Mouse (Mus musculus): ENCODE measurements around the gene Wbp1. TPM values are rescaled to one million over a fixed set of nuclear protein-coding genes. Genes with fewer than 3 reads are reported as not detected.

The Wbp1 gene
- polyA plus RNA-seq, 1 experiment from 2014 or later = 57.4 TPM

GRCm38 (mm10) chr6:83145805-83146204 is 24.4 kb upstream of the Wbp1 start:
- TF ChIP-seq CTCF (IDR thresholded peaks at IDR 0.05; ENCODE audit: low read depth) = no peak
- TF ChIP-seq EP300 (optimal IDR thresholded peaks at IDR 0.05) = no peak
- Histone ChIP-seq H3K36me3 (ENCODE audit: control insufficient read depth, insufficient read depth, low read length) (peaks cover 10% of the 10 kb centered on the region; the same call in 1 of the 2 replicates), H3K27me3 (ENCODE audit: control insufficient read depth, insufficient read depth, low read length) (no peaks in the 10 kb centered on the region), H3K4me2 (replicated peaks; ENCODE audit: low read depth) (no peak overlapping the region), H3K4me1 (replicated peaks; ENCODE audit: control insufficient read depth, insufficient read depth) (peaks cover 4% of the 10 kb centered on the region; the same call in 1 of the 2 replicates), H3K9ac (ENCODE audit: low read length) (no peak overlapping the region), H3K27ac (replicated peaks) (0 out of 2 replicates have a peak overlapping the region, but pooled peaks have one; percentile 18), H3K4me3 (ENCODE audit: low read depth, low read length) (no peak overlapping the region), H3K9me3 (ENCODE audit: control insufficient read depth, low read length) (no peaks in the 10 kb centered on the region)
- WGBS = 42% methylated on average over 9 of the region's 9 CpGs
- ATAC-seq (ENCODE audit: low FRiP score, low TSS enrichment) (no peak), DNase-seq (ENCODE audit: low spot score) (no peak)

DNA sequence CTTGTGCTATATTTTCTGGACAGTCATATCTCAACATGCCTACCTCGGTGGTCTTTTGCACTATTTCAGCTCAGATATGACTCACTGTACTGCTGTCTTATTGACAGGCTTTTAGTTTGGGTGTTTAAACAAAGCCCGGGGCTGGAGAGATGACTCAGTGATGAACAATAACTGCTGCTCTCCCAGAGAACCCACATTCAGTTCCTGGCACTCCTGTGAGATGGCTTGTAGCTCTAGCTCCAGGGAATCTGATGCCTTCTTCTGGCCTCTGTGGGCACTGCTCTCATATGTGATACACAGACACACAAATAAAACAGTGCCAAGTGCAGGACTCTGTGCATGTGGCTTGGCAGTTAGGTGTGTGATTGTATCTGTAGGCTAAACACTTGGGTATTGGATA is 23.9 kb upstream of the Wbp1 start:
- Histone ChIP-seq H3K9ac (ENCODE audit: low read length) (no peak overlapping the region), H3K4me3 (ENCODE audit: low read depth, low read length) (no peak overlapping the region), H3K27me3 (ENCODE audit: control insufficient read depth, insufficient read depth, low read length) (no peaks in the 10 kb centered on the region), H3K4me1 (replicated peaks; ENCODE audit: control insufficient read depth, insufficient read depth) (peaks cover 4% of the 10 kb centered on the region; the same call in 1 of the 2 replicates), H3K36me3 (ENCODE audit: control insufficient read depth, insufficient read depth, low read length) (peaks cover 10% of the 10 kb centered on the region; the same call in 1 of the 2 replicates), H3K4me2 (replicated peaks; ENCODE audit: low read depth) (no peak overlapping the region), H3K27ac (replicated peaks) (no peak overlapping the region), H3K9me3 (ENCODE audit: control insufficient read depth, low read length) (no peaks in the 10 kb centered on the region)
- DNase-seq (ENCODE audit: low spot score) (no peak), ATAC-seq (ENCODE audit: low FRiP score, low TSS enrichment) (no peak)
- WGBS = 31% methylated on average over 2 of the region's 2 CpGs
- peak; percentile 30; the same call in 1 of the 2 replicates for TF ChIP-seq CTCF (IDR thresholded peaks at IDR 0.05; ENCODE audit: low read depth)
- no peak for TF ChIP-seq EP300 (optimal IDR thresholded peaks at IDR 0.05)

- 61% methylated on average over 11 of the region's 11 CpGs for WGBS
- Histone ChIP-seq H3K4me1 (replicated peaks; ENCODE audit: control insufficient read depth, insufficient read depth) (peaks cover 6% of the 10 kb centered on the region), H3K27ac (replicated peaks) (peak overlapping the region; percentile 79), H3K27me3 (ENCODE audit: control insufficient read depth, insufficient read depth, low read length) (no peaks in the 10 kb centered on the region), H3K4me3 (ENCODE audit: low read depth, low read length) (no peak overlapping the region), H3K36me3 (ENCODE audit: control insufficient read depth, insufficient read depth, low read length) (peaks cover 3% of the 10 kb centered on the region; the same call in 1 of the 2 replicates), H3K4me2 (replicated peaks; ENCODE audit: low read depth) (no peak overlapping the region), H3K9me3 (ENCODE audit: control insufficient read depth, low read length) (no peaks in the 10 kb centered on the region), H3K9ac (ENCODE audit: low read length) (no peak overlapping the region; the same call in 1 of the 2 replicates)
- no peak for DNase-seq (ENCODE audit: low spot score)
- TF ChIP-seq EP300 (optimal IDR thresholded peaks at IDR 0.05) = no peak
- no peak for TF ChIP-seq CTCF (IDR thresholded peaks at IDR 0.05; ENCODE audit: low read depth)
- no peak for ATAC-seq (ENCODE audit: low FRiP score, low TSS enrichment)
Measured at GRCm38 (mm10) chr6:83142886-83143285, 21.5 kb upstream of the Wbp1 start.

- ATAC-seq (ENCODE audit: low FRiP score, low TSS enrichment) (no peak; the same call in 1 of the 2 replicates), DNase-seq (ENCODE audit: low spot score) (peak; percentile 40)
- peaks cover 6% of the 10 kb centered on the region for H3K4me1 ChIP-seq (replicated peaks; ENCODE audit: control insufficient read depth, insufficient read depth)
- H3K9ac ChIP-seq (ENCODE audit: low read length) = peak overlapping the region; percentile 54
- peaks cover 3% of the 10 kb centered on the region; the same call in 1 of the 2 replicates for H3K36me3 ChIP-seq (ENCODE audit: control insufficient read depth, insufficient read depth, low read length)
- H3K27me3 ChIP-seq (ENCODE audit: control insufficient read depth, insufficient read depth, low read length) = no peaks in the 10 kb centered on the region
- H3K4me3 ChIP-seq (ENCODE audit: low read depth, low read length) = peak overlapping the region; percentile 28
- no peaks in the 10 kb centered on the region for H3K9me3 ChIP-seq (ENCODE audit: control insufficient read depth, low read length)
- WGBS = 13% methylated on average over 34 of the region's 41 CpGs
- TF ChIP-seq EP300 (optimal IDR thresholded peaks at IDR 0.05) (no peak), CTCF (IDR thresholded peaks at IDR 0.05; ENCODE audit: low read depth) (no peak)
- peak overlapping the region; percentile 58 for H3K4me2 ChIP-seq (replicated peaks; ENCODE audit: low read depth)
- peak overlapping the region; percentile 79 for H3K27ac ChIP-seq (replicated peaks)
Measured at GRCm38 (mm10) chr6:83142211-83142731, 20.9 kb upstream of the Wbp1 start.

DNA sequence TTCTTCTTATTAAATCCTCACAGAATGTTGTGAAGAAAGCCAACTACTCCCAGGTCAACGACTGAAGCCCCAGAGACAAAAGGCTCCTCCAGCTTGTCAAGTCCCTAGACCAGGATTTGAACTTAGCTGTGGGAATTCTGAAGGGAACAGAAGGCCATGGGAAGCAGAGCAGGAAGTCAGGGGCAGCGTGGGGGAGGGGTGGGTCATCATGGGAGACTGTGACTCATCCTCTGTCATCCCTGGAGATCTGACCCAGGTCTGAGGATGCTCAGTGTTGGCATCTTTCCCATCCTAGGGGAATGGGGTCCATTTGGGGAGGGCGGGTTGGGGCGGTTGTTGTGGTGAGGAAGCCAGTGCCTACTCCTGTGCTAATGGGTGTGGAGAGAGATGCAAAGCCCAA is 20.3 kb upstream of the Wbp1 start:
- Histone ChIP-seq H3K4me1 (replicated peaks; ENCODE audit: control insufficient read depth, insufficient read depth) (peaks cover 6% of the 10 kb centered on the region), H3K27me3 (ENCODE audit: control insufficient read depth, insufficient read depth, low read length) (no peaks in the 10 kb centered on the region), H3K9me3 (ENCODE audit: control insufficient read depth, low read length) (no peaks in the 10 kb centered on the region), H3K36me3 (ENCODE audit: control insufficient read depth, insufficient read depth, low read length) (peaks cover 3% of the 10 kb centered on the region; the same call in 1 of the 2 replicates), H3K4me3 (ENCODE audit: low read depth, low read length) (no peak overlapping the region; the same call in 1 of the 2 replicates), H3K27ac (replicated peaks) (peak overlapping the region; percentile 79), H3K4me2 (replicated peaks; ENCODE audit: low read depth) (peak overlapping the region; percentile 58), H3K9ac (ENCODE audit: low read length) (no peak overlapping the region)
- ATAC-seq (ENCODE audit: low FRiP score, low TSS enrichment) = no peak
- DNase-seq (ENCODE audit: low spot score) = no peak
- TF ChIP-seq CTCF (IDR thresholded peaks at IDR 0.05; ENCODE audit: low read depth) (no peak), EP300 (optimal IDR thresholded peaks at IDR 0.05) (no peak)
- WGBS = 36% methylated on average over 4 of the region's 4 CpGs

GRCm38 (mm10) chr6:83140044-83140443 is 18.7 kb upstream of the Wbp1 start:
- Histone ChIP-seq H3K4me1 (replicated peaks; ENCODE audit: control insufficient read depth, insufficient read depth) (peaks cover 6% of the 10 kb centered on the region), H3K27me3 (ENCODE audit: control insufficient read depth, insufficient read depth, low read length) (no peaks in the 10 kb centered on the region), H3K9me3 (ENCODE audit: control insufficient read depth, low read length) (no peaks in the 10 kb centered on the region), H3K4me2 (replicated peaks; ENCODE audit: low read depth) (no peak overlapping the region), H3K4me3 (ENCODE audit: low read depth, low read length) (no peak overlapping the region), H3K36me3 (ENCODE audit: control insufficient read depth, insufficient read depth, low read length) (no peaks in the 10 kb centered on the region), H3K9ac (ENCODE audit: low read length) (no peak overlapping the region), H3K27ac (replicated peaks) (no peak overlapping the region)
- no peak for ATAC-seq (ENCODE audit: low FRiP score, low TSS enrichment)
- TF ChIP-seq EP300 (optimal IDR thresholded peaks at IDR 0.05) = no peak
- no peak for TF ChIP-seq CTCF (IDR thresholded peaks at IDR 0.05; ENCODE audit: low read depth)
- DNase-seq (ENCODE audit: low spot score) = no peak
- 89% methylated on average over 8 of the region's 8 CpGs for WGBS
